Mouse (Mus musculus): ENCODE measurements around the gene Il1rl1. TPM values are rescaled to one million over a fixed set of nuclear protein-coding genes. Genes with fewer than 3 reads are reported as not detected.

The Il1rl1 gene
- total RNA-seq, 2 experiments from 2014 or later: 4.2 to 5.7 TPM

Other genes with a start within 250 kb of the Il1rl1 start
- gene Il1r1, start 204.5 kb upstream of the Il1rl1 start, total RNA-seq (2015): 0.67 and 0.68 TPM in 2 replicates
- 0.29 and 1.5 TPM in 2 replicates for gene Il1r1, start 204.5 kb upstream of the Il1rl1 start, total RNA-seq (2017)
- 4.0 and 6.2 TPM in 2 replicates for gene Il1rl2, start 105.0 kb upstream of the Il1rl1 start, total RNA-seq (2015)
- gene Il1rl2, start 105.0 kb upstream of the Il1rl1 start, total RNA-seq (2017): 4.2 and 5.3 TPM in 2 replicates
- 6.8 and 8.9 TPM in 2 replicates for gene Il18r1, start 36.0 kb downstream of the Il1rl1 start, total RNA-seq (2015)
- gene Il18r1, start 36.0 kb downstream of the Il1rl1 start, total RNA-seq (2017): 11.6 and 15.4 TPM in 2 replicates
- 28.7 and 34.9 TPM in 2 replicates for gene Il18rap, start 85.8 kb downstream of the Il1rl1 start, total RNA-seq (2015)
- 30.5 and 43.1 TPM in 2 replicates for gene Il18rap, start 85.8 kb downstream of the Il1rl1 start, total RNA-seq (2017)
- gene Slc9a4, start 150.5 kb downstream of the Il1rl1 start, total RNA-seq (2015): 0.38 TPM in 1 of 2 replicates, not detected in the other
- 0.11 TPM in 1 of 2 replicates, not detected in the other for gene Slc9a4, start 150.5 kb downstream of the Il1rl1 start, total RNA-seq (2017)